7 mouse cellular contexts compared by ENCODE assay signal in genomic region chr1:121528399-121528720, GRCm38 (mm10). TPM values are rescaled to one million over a fixed set of nuclear protein-coding genes. Genes with fewer than 3 reads are reported as not detected.
A peak's percentile ranks its signal among the peaks of the same experiment; 100 is the strongest.
DNase-seq lines count a peak whose midpoint lies in the region; ATAC-seq and TF ChIP-seq lines count a peak whose summit lies in the region.

Gene Htr5b, minus strand, starts transcription at chr1:121528465.

- TF ChIP-seq CTCF in lung, postnatal 0 days (IDR thresholded peaks at IDR 0.05), result no peak
- TF ChIP-seq CTCF in embryonic fibroblast, embryonic 13.5 days (IDR thresholded peaks at IDR 0.05; ENCODE audit: borderline replicate concordance, insufficient read depth, low read length), result no peak
- TF ChIP-seq CTCF in lung, adult 2 months (IDR thresholded peaks at IDR 0.05; ENCODE audit: insufficient read depth, low read length), result no peak

- H3K4me3 ChIP-seq in lung, postnatal 0 days (ENCODE audit: low read depth, low read length), result no peak within 1 kb of the TSS
- H3K4me3 ChIP-seq in embryonic fibroblast, embryonic 13.5 days (ENCODE audit: insufficient read depth, low read length), result peak within 1 kb of the TSS; percentile 28
- H3K4me3 ChIP-seq in midbrain, embryonic 10.5 days, result peak within 1 kb of the TSS; percentile 53
- no peak within 1 kb of the TSS for H3K4me3 ChIP-seq in lung, adult 2 months (replicated peaks; ENCODE audit: extremely low read depth, low read depth, low read length)

- WGBS in lung, postnatal 0 days, result 6% methylated on average over 11 of the region's 11 CpGs
- WGBS in midbrain, embryonic 10.5 days, result 4% methylated on average over 11 of the region's 11 CpGs
- 6% methylated on average over 11 of the region's 11 CpGs for WGBS in lung, adult 2 months

- TF ChIP-seq EP300 in lung, postnatal 0 days (IDR thresholded peaks at IDR 0.05), result no peak

- no peak within 1 kb of the TSS for H3K9ac ChIP-seq in lung, postnatal 0 days (replicated peaks; ENCODE audit: low read depth)

- no peak within 1 kb of the TSS for H3K27ac ChIP-seq in lung, postnatal 0 days (ENCODE audit: low read length)
- H3K27ac ChIP-seq in embryonic fibroblast, embryonic 13.5 days (ENCODE audit: insufficient read depth, low read length), result no peak within 1 kb of the TSS
- H3K27ac ChIP-seq in midbrain, embryonic 10.5 days (replicated peaks), result no peak within 1 kb of the TSS

- no peaks in the 10 kb centered on the region for H3K36me3 ChIP-seq in lung, postnatal 0 days (ENCODE audit: insufficient read depth, low read length)
- H3K36me3 ChIP-seq in midbrain, embryonic 10.5 days, result no peaks in the 10 kb centered on the region

- H3K27me3 ChIP-seq in lung, postnatal 0 days (replicated peaks; ENCODE audit: insufficient read depth, low read length), result peaks cover 12% of the 10 kb centered on the region
- H3K27me3 ChIP-seq in midbrain, embryonic 10.5 days (ENCODE audit: low read depth, poor library complexity, severe bottlenecking), result peaks cover 52% of the 10 kb centered on the region

- peak within 1 kb of the TSS; percentile 32 for H3K4me2 ChIP-seq in lung, postnatal 0 days (replicated peaks; ENCODE audit: low read depth, low read length)

- ATAC-seq in lung, postnatal 0 days, result peak; percentile 43; the same call in 1 of the 2 replicates

- DNase-seq in lung, postnatal 0 days (ENCODE audit: low spot score), result no peak
- DNase-seq in lung, adult 18-20 months, result no peak
- DNase-seq in hindlimb bud, embryonic 11.5 days (ENCODE audit: extremely low spot score, low read depth, low spot score), result peak; percentile 22
- peak; percentile 68 for DNase-seq in midbrain, embryonic 10.5 days (ENCODE audit: low spot score)
- DNase-seq in yolk sac, embryonic 10.5 days (ENCODE audit: low spot score), result peak; percentile 38
- DNase-seq in lung, adult 2 months, result no peak

- H3K4me1 ChIP-seq in lung, postnatal 0 days (ENCODE audit: insufficient read depth, low read depth, low read length), result no peaks in the 10 kb centered on the region
- peaks cover 7% of the 10 kb centered on the region; the same call in 1 of the 2 replicates for H3K4me1 ChIP-seq in embryonic fibroblast, embryonic 13.5 days (ENCODE audit: control insufficient read depth, insufficient read depth, low read length)
- peaks cover 17% of the 10 kb centered on the region for H3K4me1 ChIP-seq in midbrain, embryonic 10.5 days
- H3K4me1 ChIP-seq in lung, adult 2 months (ENCODE audit: control insufficient read depth, insufficient read depth, low read length), result no peaks in the 10 kb centered on the region

- TF ChIP-seq POLR2A in embryonic fibroblast, embryonic 13.5 days (IDR thresholded peaks at IDR 0.05; ENCODE audit: low read depth, low read length), result no peak
- TF ChIP-seq POLR2A in lung, adult 2 months (IDR thresholded peaks at IDR 0.05; ENCODE audit: borderline replicate concordance, extremely low read depth, low read depth, low read length), result no peak

- H3K9me3 ChIP-seq in lung, postnatal 0 days (ENCODE audit: low read length), result no peaks in the 10 kb centered on the region
- no peaks in the 10 kb centered on the region for H3K9me3 ChIP-seq in midbrain, embryonic 10.5 days (replicated peaks)

RNA-seq across cellular contexts. Expression of gene Htr5b, which starts in this region (rescaled TPM):
- polyA plus RNA-seq in lung, postnatal 0 days (2015; fragmentation: Nextera tagmentation; extraction: Ambion mirVana), result not detected in 2 replicates
- not detected in 2 replicates for polyA plus RNA-seq in embryonic fibroblast, embryonic 13.5 days (2011; ENCODE audit: insufficient read length, low read depth, missing spikeins)
- 0.20 and 0.23 TPM in 2 replicates for polyA plus RNA-seq in midbrain, embryonic 10.5 days (2016; fragmentation: Nextera tagmentation; extraction: Ambion mirVana)
- polyA plus RNA-seq in lung, adult 2 months (2012; rRNA removed), result not detected in 2 replicates

Comparison
In these comparisons a context has a peak if more than half of its experiments do, and no peak if none do; other contexts are left out.
1. Peak in ATAC-seq and H3K4me2 ChIP-seq in lung, postnatal 0 days; RNA of the gene not detected or under 1 TPM.
2. Peak in DNase-seq and H3K4me3 ChIP-seq in midbrain, embryonic 10.5 days; RNA of the gene not detected or under 1 TPM.
3. DNase-seq: peak in hindlimb bud, embryonic 11.5 days (single experiment) and yolk sac, embryonic 10.5 days (single experiment); none in lung, postnatal 0 days (single experiment), lung, adult 18-20 months (0 of 2) and lung, adult 2 months (single experiment).